Mouse (Mus musculus): ENCODE data around the gene Irf6. TPM values are rescaled to one million over a fixed set of nuclear protein-coding genes. Genes with fewer than 3 reads are reported as not detected.

Gene Irf6
- total and polyA plus RNA-seq, 3 experiments, result 0.04 to 0.38 (median 0.23) TPM

GRCm38 (mm10) chr1:193208178-193208577, 55.3 kb downstream of the Irf6 start:
- Histone ChIP-seq H3K36me3 (replicated peaks) (no peaks in the 10 kb centered on the region), H3K9me3 (replicated peaks) (no peaks in the 10 kb centered on the region), H3K4me1 (ENCODE audit: insufficient read depth, low read depth, low read length) (no peaks in the 10 kb centered on the region), H3K27me3 (ENCODE audit: insufficient read depth, low read length) (no peaks in the 10 kb centered on the region), H3K4me3 (ENCODE audit: low read depth, low read length) (no peak overlapping the region)
- TF ChIP-seq POLR2AphosphoS5 (IDR thresholded peaks at IDR 0.05; ENCODE audit: insufficient replicate concordance, low read depth, low read length), result no peak
- TF ChIP-seq TAL1 (conservative IDR thresholded peaks at IDR 0.05; ENCODE audit: low read depth, low read length), result no peak
- TF ChIP-seq CTCF (IDR thresholded peaks at IDR 0.05; ENCODE audit: low read depth, low read length), result no peak
- no peak for TF ChIP-seq GATA1 (IDR thresholded peaks at IDR 0.05; ENCODE audit: borderline replicate concordance, low read length)
- no peak for TF ChIP-seq GATA2 (IDR thresholded peaks at IDR 0.05; ENCODE audit: borderline replicate concordance, low read depth, low read length)
- DNase-seq (ENCODE audit: low spot score) (peak; percentile 12), ATAC-seq (ENCODE audit: extremely low read depth, insufficient number of reproducible peaks, low FRiP score, poor library complexity, severe bottlenecking) (peak; percentile 62; the same call in 1 of the 2 replicates)

GRCm38 (mm10) chr1:193211371-193211770, 58.5 kb downstream of the Irf6 start:
- Histone ChIP-seq H3K9me3 (replicated peaks) (no peaks in the 10 kb centered on the region), H3K36me3 (replicated peaks) (no peaks in the 10 kb centered on the region), H3K4me1 (ENCODE audit: insufficient read depth, low read depth, low read length) (no peaks in the 10 kb centered on the region), H3K4me3 (ENCODE audit: low read depth, low read length) (no peak overlapping the region), H3K27me3 (ENCODE audit: insufficient read depth, low read length) (no peaks in the 10 kb centered on the region)
- DNase-seq (ENCODE audit: low spot score), result no peak
- TF ChIP-seq GATA1 (IDR thresholded peaks at IDR 0.05; ENCODE audit: borderline replicate concordance, low read length) (no peak), GATA2 (IDR thresholded peaks at IDR 0.05; ENCODE audit: borderline replicate concordance, low read depth, low read length) (no peak), TAL1 (conservative IDR thresholded peaks at IDR 0.05; ENCODE audit: low read depth, low read length) (no peak), CTCF (IDR thresholded peaks at IDR 0.05; ENCODE audit: low read depth, low read length) (no peak), POLR2AphosphoS5 (IDR thresholded peaks at IDR 0.05; ENCODE audit: insufficient replicate concordance, low read depth, low read length) (no peak)
- ATAC-seq (ENCODE audit: extremely low read depth, insufficient number of reproducible peaks, low FRiP score, poor library complexity, severe bottlenecking), result no peak

- TF ChIP-seq POLR2AphosphoS5 (IDR thresholded peaks at IDR 0.05; ENCODE audit: insufficient replicate concordance, low read depth, low read length), result no peak
- no peak for TF ChIP-seq CTCF (IDR thresholded peaks at IDR 0.05; ENCODE audit: low read depth, low read length)
- DNase-seq (ENCODE audit: low spot score), result no peak
- Histone ChIP-seq H3K4me1 (ENCODE audit: insufficient read depth, low read depth, low read length) (no peaks in the 10 kb centered on the region), H3K4me3 (ENCODE audit: low read depth, low read length) (no peak overlapping the region), H3K27me3 (ENCODE audit: insufficient read depth, low read length) (no peaks in the 10 kb centered on the region), H3K9me3 (replicated peaks) (no peaks in the 10 kb centered on the region), H3K36me3 (replicated peaks) (no peaks in the 10 kb centered on the region)
- no peak for ATAC-seq (ENCODE audit: extremely low read depth, insufficient number of reproducible peaks, low FRiP score, poor library complexity, severe bottlenecking)
These were observed 61.1 kb downstream of the Irf6 start for GRCm38 (mm10) chr1:193214053-193214452.

GRCm38 (mm10) chr1:193216000-193216399, 63.1 kb downstream of the Irf6 start:
- no peaks in the 10 kb centered on the region for H3K27me3 ChIP-seq (ENCODE audit: insufficient read depth, low read length)
- no peaks in the 10 kb centered on the region for H3K4me1 ChIP-seq (ENCODE audit: insufficient read depth, low read depth, low read length)
- H3K36me3 ChIP-seq (replicated peaks), result no peaks in the 10 kb centered on the region
- TF ChIP-seq POLR2AphosphoS5 (IDR thresholded peaks at IDR 0.05; ENCODE audit: insufficient replicate concordance, low read depth, low read length) (no peak), TAL1 (conservative IDR thresholded peaks at IDR 0.05; ENCODE audit: low read depth, low read length) (no peak), CTCF (IDR thresholded peaks at IDR 0.05; ENCODE audit: low read depth, low read length) (no peak), GATA2 (IDR thresholded peaks at IDR 0.05; ENCODE audit: borderline replicate concordance, low read depth, low read length) (no peak), GATA1 (IDR thresholded peaks at IDR 0.05; ENCODE audit: borderline replicate concordance, low read length) (no peak)
- no peak overlapping the region for H3K4me3 ChIP-seq (ENCODE audit: low read depth, low read length)
- DNase-seq (ENCODE audit: low spot score) (no peak), ATAC-seq (ENCODE audit: extremely low read depth, insufficient number of reproducible peaks, low FRiP score, poor library complexity, severe bottlenecking) (no peak)
- H3K9me3 ChIP-seq (replicated peaks), result no peaks in the 10 kb centered on the region

- no peaks in the 10 kb centered on the region for H3K4me1 ChIP-seq (ENCODE audit: insufficient read depth, low read depth, low read length)
- no peak overlapping the region for H3K4me3 ChIP-seq (ENCODE audit: low read depth, low read length)
- TF ChIP-seq CTCF (IDR thresholded peaks at IDR 0.05; ENCODE audit: low read depth, low read length) (no peak), TAL1 (conservative IDR thresholded peaks at IDR 0.05; ENCODE audit: low read depth, low read length) (no peak), POLR2AphosphoS5 (IDR thresholded peaks at IDR 0.05; ENCODE audit: insufficient replicate concordance, low read depth, low read length) (no peak), GATA2 (IDR thresholded peaks at IDR 0.05; ENCODE audit: borderline replicate concordance, low read depth, low read length) (no peak), GATA1 (IDR thresholded peaks at IDR 0.05; ENCODE audit: borderline replicate concordance, low read length) (no peak)
- ATAC-seq (ENCODE audit: extremely low read depth, insufficient number of reproducible peaks, low FRiP score, poor library complexity, severe bottlenecking), result no peak
- 0 out of 2 replicates have a peak, but pooled peaks cover 2% of the 10 kb centered on the region for H3K27me3 ChIP-seq (ENCODE audit: insufficient read depth, low read length)
- no peaks in the 10 kb centered on the region for H3K36me3 ChIP-seq (replicated peaks)
- no peaks in the 10 kb centered on the region for H3K9me3 ChIP-seq (replicated peaks)
- DNase-seq (ENCODE audit: low spot score), result no peak
These were observed 67.5 kb downstream of the Irf6 start for GRCm38 (mm10) chr1:193220408-193220807.

Other genes starting within 250 kb of the Irf6 start
- gene Syt14, start 117.3 kb upstream of the Irf6 start, total RNA-seq (2014; fragmentation: Nextera tagmentation), result not detected in 2 replicates
- gene Syt14, start 117.3 kb upstream of the Irf6 start, total RNA-seq (2017), result 0.16 and 0.17 TPM in 2 replicates
- gene Syt14, start 117.3 kb upstream of the Irf6 start, polyA plus RNA-seq (2012), result not detected in 2 replicates
- 13.2 and 23.9 TPM in 2 replicates for gene Diexf, start 22.8 kb upstream of the Irf6 start, total RNA-seq (2014; fragmentation: Nextera tagmentation)
- 20.7 and 28.0 TPM in 2 replicates for gene Diexf, start 22.8 kb upstream of the Irf6 start, total RNA-seq (2017)
- gene Diexf, start 22.8 kb upstream of the Irf6 start, polyA plus RNA-seq (2012), result 3.0 and 3.4 TPM in 2 replicates
- gene A130010J15Rik, start 14.9 kb downstream of the Irf6 start, total RNA-seq (2014; fragmentation: Nextera tagmentation), result 6.5 and 10.2 TPM in 2 replicates
- 15.5 and 18.9 TPM in 2 replicates for gene A130010J15Rik, start 14.9 kb downstream of the Irf6 start, total RNA-seq (2017)
- gene A130010J15Rik, start 14.9 kb downstream of the Irf6 start, polyA plus RNA-seq (2012), result 1.7 and 2.2 TPM in 2 replicates
- 6.8 and 14.1 TPM in 2 replicates for gene Traf3ip3, start 48.6 kb downstream of the Irf6 start, total RNA-seq (2014; fragmentation: Nextera tagmentation)
- gene Traf3ip3, start 48.6 kb downstream of the Irf6 start, total RNA-seq (2017), result 47.5 and 48.7 TPM in 2 replicates
- gene Traf3ip3, start 48.6 kb downstream of the Irf6 start, polyA plus RNA-seq (2012), result 8.6 and 13.4 TPM in 2 replicates
- 0.30 TPM in 1 of 2 replicates, not detected in the other for gene Lamb3, start 54.6 kb downstream of the Irf6 start, total RNA-seq (2014; fragmentation: Nextera tagmentation)
- gene Lamb3, start 54.6 kb downstream of the Irf6 start, total RNA-seq (2017), result 0.22 TPM in 1 of 2 replicates, not detected in the other
- 0.03 TPM in 1 of 2 replicates, not detected in the other for gene Lamb3, start 54.6 kb downstream of the Irf6 start, polyA plus RNA-seq (2012)
- gene Hsd11b1, start 111.0 kb downstream of the Irf6 start, total RNA-seq (2014; fragmentation: Nextera tagmentation), result not detected in 2 replicates
- 0.27 TPM in 1 of 2 replicates, not detected in the other for gene Hsd11b1, start 111.0 kb downstream of the Irf6 start, total RNA-seq (2017)
- not detected in 2 replicates for gene Hsd11b1, start 111.0 kb downstream of the Irf6 start, polyA plus RNA-seq (2012)
- not detected in 2 replicates for gene G0s2, start 120.1 kb downstream of the Irf6 start, total RNA-seq (2014; fragmentation: Nextera tagmentation)
- gene G0s2, start 120.1 kb downstream of the Irf6 start, total RNA-seq (2017), result not detected in 2 replicates
- not detected in 2 replicates for gene G0s2, start 120.1 kb downstream of the Irf6 start, polyA plus RNA-seq (2012)
- gene Camk1g, start 217.2 kb downstream of the Irf6 start, total RNA-seq (2014; fragmentation: Nextera tagmentation), result not detected in 2 replicates
- not detected in 2 replicates for gene Camk1g, start 217.2 kb downstream of the Irf6 start, total RNA-seq (2017)
- not detected in 2 replicates for gene Camk1g, start 217.2 kb downstream of the Irf6 start, polyA plus RNA-seq (2012)

Measured in G1E (cell line).